Mouse (Mus musculus) lung, postnatal 0 days (tissue): ENCODE data around the gene Shtn1.

Experiments used
- CTCF ChIP-seq: IDR thresholded peaks from 2 replicates; pipeline ENCODE4 v1.5.1; 2016; ENCODE audit warnings: antibody characterized with exemption, mild to moderate bottlenecking
- EP300 ChIP-seq: IDR thresholded peaks from 2 replicates; pipeline ENCODE4 v1.6.1; 2016; ENCODE audit warnings: antibody characterized with exemption, mild to moderate bottlenecking, control low read depth

DNA sequence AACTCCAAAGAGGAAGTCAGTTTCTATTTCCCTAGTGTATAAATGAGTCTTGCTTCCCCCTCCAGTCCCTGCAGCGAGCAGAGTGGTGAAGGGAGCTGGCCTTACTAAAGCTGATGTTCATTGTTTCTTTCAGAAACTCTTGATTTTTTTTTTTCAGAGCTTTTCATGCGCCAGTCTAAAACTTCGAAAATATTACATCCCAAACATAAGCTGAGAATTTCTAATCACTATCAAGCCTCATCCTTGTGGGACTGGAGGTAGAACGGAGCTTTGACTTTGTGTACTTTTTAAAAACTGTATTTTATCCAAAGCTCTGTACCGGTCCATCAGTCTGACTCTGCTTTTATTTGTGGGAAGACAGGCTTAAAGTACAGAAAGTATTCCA is 95.9 kb downstream of the Shtn1 start:
- TF ChIP-seq CTCF (no peak), EP300 (no peak)
